Mouse (Mus musculus): ENCODE data around the gene Gm44973. TPM values are rescaled to one million over a fixed set of nuclear protein-coding genes. Genes with fewer than 3 reads are reported as not detected.

The Gm44973 gene
- polyA plus RNA-seq, 1 experiment from 2014 or later, result 0.19 TPM

- Histone ChIP-seq H3K9me3 (ENCODE audit: control insufficient read depth, low read length) (no peaks in the 10 kb centered on the region), H3K27ac (ENCODE audit: low read depth, low read length) (no peak overlapping the region), H3K4me1 (replicated peaks; ENCODE audit: control insufficient read depth, insufficient read depth, low read length) (peaks cover 20% of the 10 kb centered on the region), H3K27me3 (ENCODE audit: control insufficient read depth, insufficient read depth, low read length) (peaks cover 54% of the 10 kb centered on the region), H3K36me3 (ENCODE audit: control insufficient read depth, insufficient read depth, low read length) (no peaks in the 10 kb centered on the region), H3K4me3 (ENCODE audit: low read depth, low read length) (peak overlapping the region; percentile 76), H3K4me2 (replicated peaks; ENCODE audit: low read depth, low read length) (peak overlapping the region; percentile 85), H3K9ac (ENCODE audit: low read depth, low read length) (no peak overlapping the region; the same call in 1 of the 2 replicates)
- 3% methylated on average over 12 of the region's 12 CpGs for WGBS
- DNase-seq (ENCODE audit: low spot score) (peak; percentile 36), ATAC-seq (ENCODE audit: low FRiP score) (no peak)
Observed at GRCm38 (mm10) chr7:5052438-5052837, 37.1 kb downstream of the Gm44973 start.

GRCm38 (mm10) chr7:5052931-5053343 lies 37.6 kb downstream of the Gm44973 start:
- Histone ChIP-seq H3K4me3 (ENCODE audit: low read depth, low read length) (peak overlapping the region; percentile 76), H3K27ac (ENCODE audit: low read depth, low read length) (no peak overlapping the region), H3K9ac (ENCODE audit: low read depth, low read length) (peak overlapping the region; percentile 35), H3K4me2 (replicated peaks; ENCODE audit: low read depth, low read length) (peak overlapping the region; percentile 85), H3K27me3 (ENCODE audit: control insufficient read depth, insufficient read depth, low read length) (peaks cover 59% of the 10 kb centered on the region), H3K36me3 (ENCODE audit: control insufficient read depth, insufficient read depth, low read length) (no peaks in the 10 kb centered on the region), H3K4me1 (replicated peaks; ENCODE audit: control insufficient read depth, insufficient read depth, low read length) (peaks cover 20% of the 10 kb centered on the region), H3K9me3 (ENCODE audit: control insufficient read depth, low read length) (no peaks in the 10 kb centered on the region)
- DNase-seq (ENCODE audit: low spot score) (no peak), ATAC-seq (ENCODE audit: low FRiP score) (no peak)
- 3% methylated on average over 45 of the region's 45 CpGs for WGBS

GRCm38 (mm10) chr7:5053456-5054179 lies 38.3 kb downstream of the Gm44973 start:
- Histone ChIP-seq H3K9me3 (ENCODE audit: control insufficient read depth, low read length) (no peaks in the 10 kb centered on the region), H3K4me3 (ENCODE audit: low read depth, low read length) (peak overlapping the region; percentile 76), H3K27ac (ENCODE audit: low read depth, low read length) (no peak overlapping the region), H3K4me1 (replicated peaks; ENCODE audit: control insufficient read depth, insufficient read depth, low read length) (peaks cover 20% of the 10 kb centered on the region), H3K27me3 (ENCODE audit: control insufficient read depth, insufficient read depth, low read length) (peaks cover 61% of the 10 kb centered on the region), H3K4me2 (replicated peaks; ENCODE audit: low read depth, low read length) (peak overlapping the region; percentile 85), H3K9ac (ENCODE audit: low read depth, low read length) (0 out of 2 replicates have a peak overlapping the region, but pooled peaks have one; percentile 34), H3K36me3 (ENCODE audit: control insufficient read depth, insufficient read depth, low read length) (no peaks in the 10 kb centered on the region)
- DNase-seq (ENCODE audit: low spot score) (peak; percentile 34), ATAC-seq (ENCODE audit: low FRiP score) (no peak)
- WGBS, result 8% methylated on average over 32 of the region's 32 CpGs

- Histone ChIP-seq H3K36me3 (ENCODE audit: control insufficient read depth, insufficient read depth, low read length) (no peaks in the 10 kb centered on the region), H3K27ac (ENCODE audit: low read depth, low read length) (no peak overlapping the region), H3K9ac (ENCODE audit: low read depth, low read length) (peak overlapping the region; percentile 56), H3K9me3 (ENCODE audit: control insufficient read depth, low read length) (no peaks in the 10 kb centered on the region), H3K4me2 (replicated peaks; ENCODE audit: low read depth, low read length) (peak overlapping the region; percentile 61), H3K27me3 (ENCODE audit: control insufficient read depth, insufficient read depth, low read length) (peaks cover 61% of the 10 kb centered on the region), H3K4me1 (replicated peaks; ENCODE audit: control insufficient read depth, insufficient read depth, low read length) (peaks cover 20% of the 10 kb centered on the region), H3K4me3 (ENCODE audit: low read depth, low read length) (peak overlapping the region; percentile 40)
- WGBS, result 3% methylated on average over 43 of the region's 55 CpGs
- DNase-seq (ENCODE audit: low spot score) (no peak), ATAC-seq (ENCODE audit: low FRiP score) (no peak)
Observed at GRCm38 (mm10) chr7:5056651-5057263, 41.5 kb downstream of the Gm44973 start.

GRCm38 (mm10) chr7:5057381-5057780 lies 42.1 kb downstream of the Gm44973 start:
- Histone ChIP-seq H3K9me3 (ENCODE audit: control insufficient read depth, low read length) (no peaks in the 10 kb centered on the region), H3K27ac (ENCODE audit: low read depth, low read length) (no peak overlapping the region), H3K4me1 (replicated peaks; ENCODE audit: control insufficient read depth, insufficient read depth, low read length) (peaks cover 20% of the 10 kb centered on the region), H3K36me3 (ENCODE audit: control insufficient read depth, insufficient read depth, low read length) (no peaks in the 10 kb centered on the region), H3K4me3 (ENCODE audit: low read depth, low read length) (0 out of 2 replicates have a peak overlapping the region, but pooled peaks have one; percentile 40), H3K4me2 (replicated peaks; ENCODE audit: low read depth, low read length) (peak overlapping the region; percentile 61; the same call in 1 of the 2 replicates), H3K27me3 (ENCODE audit: control insufficient read depth, insufficient read depth, low read length) (peaks cover 58% of the 10 kb centered on the region), H3K9ac (ENCODE audit: low read depth, low read length) (no peak overlapping the region)
- WGBS, result 38% methylated on average over 8 of the region's 8 CpGs
- peak; percentile 21 for DNase-seq (ENCODE audit: low spot score)
- no peak for ATAC-seq (ENCODE audit: low FRiP score)

GRCm38 (mm10) chr7:5057804-5058203 lies 42.5 kb downstream of the Gm44973 start:
- H3K9ac ChIP-seq (ENCODE audit: low read depth, low read length), result no peak overlapping the region
- H3K4me1 ChIP-seq (replicated peaks; ENCODE audit: control insufficient read depth, insufficient read depth, low read length), result peaks cover 17% of the 10 kb centered on the region
- no peaks in the 10 kb centered on the region for H3K36me3 ChIP-seq (ENCODE audit: control insufficient read depth, insufficient read depth, low read length)
- 34% methylated on average over 11 of the region's 11 CpGs for WGBS
- H3K27me3 ChIP-seq (ENCODE audit: control insufficient read depth, insufficient read depth, low read length), result peaks cover 54% of the 10 kb centered on the region
- no peak overlapping the region for H3K4me3 ChIP-seq (ENCODE audit: low read depth, low read length)
- H3K27ac ChIP-seq (ENCODE audit: low read depth, low read length), result no peak overlapping the region
- no peaks in the 10 kb centered on the region for H3K9me3 ChIP-seq (ENCODE audit: control insufficient read depth, low read length)
- DNase-seq (ENCODE audit: low spot score) (no peak), ATAC-seq (ENCODE audit: low FRiP score) (no peak)
- no peak overlapping the region for H3K4me2 ChIP-seq (replicated peaks; ENCODE audit: low read depth, low read length)

- Histone ChIP-seq H3K27ac (ENCODE audit: low read depth, low read length) (no peak overlapping the region), H3K4me3 (ENCODE audit: low read depth, low read length) (no peak overlapping the region), H3K4me2 (replicated peaks; ENCODE audit: low read depth, low read length) (no peak overlapping the region), H3K9me3 (ENCODE audit: control insufficient read depth, low read length) (no peaks in the 10 kb centered on the region), H3K27me3 (ENCODE audit: control insufficient read depth, insufficient read depth, low read length) (peaks cover 46% of the 10 kb centered on the region), H3K9ac (ENCODE audit: low read depth, low read length) (no peak overlapping the region), H3K36me3 (ENCODE audit: control insufficient read depth, insufficient read depth, low read length) (no peaks in the 10 kb centered on the region), H3K4me1 (replicated peaks; ENCODE audit: control insufficient read depth, insufficient read depth, low read length) (peaks cover 10% of the 10 kb centered on the region; the same call in 1 of the 2 replicates)
- DNase-seq (ENCODE audit: low spot score) (no peak), ATAC-seq (ENCODE audit: low FRiP score) (no peak)
- WGBS, result 100% methylated on average over 1 of the region's 1 CpGs
Observed at GRCm38 (mm10) chr7:5058631-5059030, 43.3 kb downstream of the Gm44973 start.

- Histone ChIP-seq H3K27ac (ENCODE audit: low read depth, low read length) (no peak overlapping the region), H3K9ac (ENCODE audit: low read depth, low read length) (no peak overlapping the region), H3K4me1 (replicated peaks; ENCODE audit: control insufficient read depth, insufficient read depth, low read length) (peaks cover 8% of the 10 kb centered on the region; the same call in 1 of the 2 replicates), H3K36me3 (ENCODE audit: control insufficient read depth, insufficient read depth, low read length) (no peaks in the 10 kb centered on the region), H3K9me3 (ENCODE audit: control insufficient read depth, low read length) (no peaks in the 10 kb centered on the region), H3K4me3 (ENCODE audit: low read depth, low read length) (no peak overlapping the region), H3K27me3 (ENCODE audit: control insufficient read depth, insufficient read depth, low read length) (peaks cover 38% of the 10 kb centered on the region), H3K4me2 (replicated peaks; ENCODE audit: low read depth, low read length) (no peak overlapping the region)
- no peak for ATAC-seq (ENCODE audit: low FRiP score)
- 93% methylated on average over 12 of the region's 12 CpGs for WGBS
- DNase-seq (ENCODE audit: low spot score), result no peak
Observed at GRCm38 (mm10) chr7:5059421-5059820, 44.1 kb downstream of the Gm44973 start.

Data from hindbrain, embryonic 11.5 days (tissue).